Mouse (Mus musculus): ENCODE results near the gene Spag17.

Spag17 gene

DNA sequence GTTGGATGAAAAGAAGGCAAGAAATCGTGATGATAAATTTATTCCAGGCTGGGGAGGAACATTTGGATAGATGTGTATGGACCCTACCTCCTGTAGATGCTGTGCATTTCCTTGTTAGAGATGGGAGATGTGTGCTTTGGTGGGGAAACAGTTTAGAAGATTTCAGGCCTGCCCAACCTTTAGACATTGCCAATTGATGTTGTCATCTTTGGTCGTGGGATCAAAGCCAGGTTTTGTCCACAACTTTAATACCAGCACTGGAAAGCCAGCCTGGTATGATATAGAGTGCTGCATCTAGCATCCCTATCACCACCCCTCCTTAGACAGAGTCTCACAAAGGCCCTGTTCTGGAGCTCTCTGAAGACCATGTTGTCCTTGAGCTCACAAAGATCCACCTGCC, 278.4 kb downstream of the Spag17 start:
- DNase-seq (ENCODE audit: low spot score) = no peak

DNA sequence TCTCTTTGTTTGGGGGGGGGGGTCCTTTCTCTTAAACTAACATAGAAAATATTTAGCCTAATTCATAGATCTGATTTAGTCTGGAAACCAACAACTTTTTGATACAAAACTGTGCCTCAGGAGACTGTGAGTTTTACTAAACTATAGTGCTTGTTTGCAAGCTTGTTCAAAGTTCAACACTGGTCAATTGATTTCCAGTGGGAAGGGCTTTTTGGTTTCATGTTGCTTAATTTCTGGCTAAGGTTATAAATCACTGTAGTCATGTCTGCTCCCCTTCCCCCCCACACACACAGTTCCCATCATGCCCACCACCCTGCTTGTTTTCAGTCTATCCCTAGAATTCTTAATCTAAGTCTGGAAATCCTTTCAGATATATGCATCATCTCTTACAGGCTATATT, 279.8 kb downstream of the Spag17 start:
- DNase-seq (ENCODE audit: low spot score) = no peak

- no peak for DNase-seq (ENCODE audit: low spot score)
Observed at GRCm38 (mm10) chr3:100176031-100176430, 290.8 kb downstream of the Spag17 start.

- no peak for DNase-seq (ENCODE audit: low spot score)
Observed at GRCm38 (mm10) chr3:100180471-100180870, 295.3 kb downstream of the Spag17 start.

DNA sequence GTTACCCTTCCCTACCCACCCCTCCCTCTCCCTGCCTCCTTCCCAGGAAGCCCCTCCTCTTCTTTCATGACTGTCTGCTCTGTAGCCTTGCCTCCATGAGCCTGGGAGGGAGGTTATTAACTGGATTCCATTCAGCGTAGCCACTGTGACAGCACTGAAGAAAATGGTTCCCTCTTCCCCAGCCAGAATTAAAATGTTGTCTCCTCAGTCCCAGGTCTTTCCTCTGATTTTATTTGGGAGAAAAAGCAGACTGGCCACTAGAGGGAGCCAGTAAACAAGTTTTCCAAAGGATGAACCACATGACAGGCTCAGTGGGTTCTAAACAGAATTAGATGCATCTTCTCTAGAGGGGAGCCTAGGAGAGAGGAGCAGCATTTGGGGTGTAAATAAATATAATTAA, 304.2 kb downstream of the Spag17 start:
- DNase-seq (ENCODE audit: low spot score) = peak; percentile 76

- DNase-seq (ENCODE audit: low spot score) = no peak
Observed at GRCm38 (mm10) chr3:100189861-100190260, 304.7 kb downstream of the Spag17 start.
